Mouse (Mus musculus) lung, postnatal 14 days (tissue): ENCODE data around the gene Slc27a2.
"Not testable (repeated sequence)": the region's sequence is repeated elsewhere in the genome, so short reads cannot be mapped to it uniquely, and the experiment has no call there.

Experiments used
- DNase-seq: peaks from one replicate; pipeline ENCODE4 v3.0.0; 2021

The Slc27a2 gene

GRCm38 (mm10) chr2:126606688-126607062 is 54.5 kb downstream of the Slc27a2 start:
- DNase-seq = no peak

GRCm38 (mm10) chr2:126607553-126608203 is 55.5 kb downstream of the Slc27a2 start:
- DNase-seq = no peak

- DNase-seq = not testable (repeated sequence)
Observed at GRCm38 (mm10) chr2:126609600-126609999, 57.4 kb downstream of the Slc27a2 start.

- no peak for DNase-seq
Observed at GRCm38 (mm10) chr2:126615355-126615754, 63.1 kb downstream of the Slc27a2 start.

- peak; percentile 23 for DNase-seq
Observed at GRCm38 (mm10) chr2:126618470-126619179, 66.4 kb downstream of the Slc27a2 start.

- DNase-seq = no peak
Observed at GRCm38 (mm10) chr2:126619249-126619704, 67.1 kb downstream of the Slc27a2 start, which contains the start of gene Hdc. Gene Hdc, minus strand, starts transcription at chr2:126619299.

- no peak for DNase-seq
Observed at GRCm38 (mm10) chr2:126622455-126622854, 70.2 kb downstream of the Slc27a2 start.

- DNase-seq = no peak
Observed at GRCm38 (mm10) chr2:126623138-126623537, 70.9 kb downstream of the Slc27a2 start.

GRCm38 (mm10) chr2:126628455-126628995 is 76.3 kb downstream of the Slc27a2 start:
- DNase-seq = no peak

- DNase-seq = no peak
Observed at GRCm38 (mm10) chr2:126633165-126633564, 81.0 kb downstream of the Slc27a2 start.

- peak; percentile 56 for DNase-seq
Observed at GRCm38 (mm10) chr2:126635939-126636823, 84.0 kb downstream of the Slc27a2 start.
